Mouse (Mus musculus) liver, embryonic 13.5 days (tissue): ENCODE measurements at regions not wholly inside any gene's neighbourhood (a gene's known extent, or its start where the extent isn't known, plus 50 kb on each side); places are given as distances from the start of the nearest gene placed in this dataset.

Experiments
- ATAC-seq: fragments of 200-750 bp; cut with Nextera tagmentation; 2 replicates; pipeline ENCODE4 v1.8.0; 2017; ENCODE audit warnings: low read depth, mild to moderate bottlenecking, moderate number of reproducible peaks, moderate library complexity
- DNase-seq: peaks from one replicate; pipeline ENCODE4 v3.0.0; 2022
- H3K27ac ChIP-seq: fragments of 300-500 bp; sonication (generic); 2 replicates; pipeline ENCODE4 v1.5.1; 2015; ENCODE audit warnings: moderate library complexity, mild to moderate bottlenecking, inconsistent platforms
- H3K27me3 ChIP-seq: fragments of 300-500 bp; sonication (generic); 2 replicates; pipeline ENCODE4 v1.6.1; 2015; ENCODE audit warnings: mild to moderate bottlenecking, inconsistent platforms
- H3K36me3 ChIP-seq: fragments of 300-500 bp; sonication (generic); 2 replicates; pipeline ENCODE4 v1.6.1; 2015; ENCODE audit warnings: mild to moderate bottlenecking, inconsistent platforms
- H3K4me1 ChIP-seq: fragments of 300-500 bp; sonication (generic); replicated peaks from 2 replicates; pipeline ENCODE4 v1.6.1; 2015; ENCODE audit warnings: inconsistent platforms
- H3K4me2 ChIP-seq: fragments of 300-500 bp; sonication (generic); 2 replicates; pipeline ENCODE4 v1.6.1; 2015; ENCODE audit warnings: inconsistent platforms, mild to moderate bottlenecking, moderate library complexity
- H3K4me3 ChIP-seq: fragments of 300-500 bp; sonication (generic); replicated peaks from 2 replicates; pipeline ENCODE4 v1.5.1; 2015; ENCODE audit warnings: mild to moderate bottlenecking, inconsistent platforms
- H3K9ac ChIP-seq: fragments of 300-500 bp; sonication (generic); 2 replicates; pipeline ENCODE4 v1.6.1; 2015; ENCODE audit warnings: mild to moderate bottlenecking, inconsistent platforms
- H3K9me3 ChIP-seq: fragments of 300-500 bp; sonication (generic); replicated peaks from 2 replicates; pipeline ENCODE4 v1.6.1; 2016; ENCODE audit warnings: inconsistent platforms
- WGBS: fragments of 180-500 bp; shearing (Covaris S2); methylation state at CpG from one replicate; pipeline ENCODE4 v1.1.7; 2015; ENCODE audit not compliant: insufficient replicate concordance; 5-methylcytosine and 5-hydroxymethylcytosine counted together

DNA sequence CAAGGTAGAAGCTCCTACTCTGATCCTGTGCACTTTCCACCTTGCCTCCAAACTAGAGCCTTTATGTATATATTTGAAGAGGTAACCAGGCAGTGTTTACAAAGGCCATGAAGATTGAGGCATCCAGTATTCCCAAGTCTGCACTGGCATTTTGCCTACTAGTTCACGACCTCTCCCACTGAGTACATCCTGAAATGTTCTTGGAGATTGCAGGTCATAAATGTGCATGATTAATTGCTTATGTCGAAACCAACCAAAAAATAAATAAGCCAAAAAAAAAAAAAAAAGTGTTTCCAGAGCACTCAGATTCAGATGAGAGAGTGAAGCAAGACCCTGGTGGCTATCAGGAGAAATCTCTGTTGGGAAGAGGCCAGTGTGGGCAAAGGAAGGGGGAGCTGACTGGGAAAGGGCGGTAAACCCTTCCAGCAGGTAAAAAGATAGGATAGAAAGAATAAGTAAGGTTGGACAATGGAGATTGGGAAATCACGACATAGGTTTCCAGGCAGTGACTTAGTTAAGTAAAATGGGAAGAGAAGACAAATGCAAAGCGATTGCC, 133.6 kb upstream of the Nrip1 start:
- H3K9ac ChIP-seq: no peak overlapping the region
- no peak overlapping the region for H3K4me2 ChIP-seq
- ATAC-seq: no peak
- WGBS: 61% methylated on average over 5 of the region's 5 CpGs
- no peaks in the 10 kb centered on the region for H3K36me3 ChIP-seq
- H3K27me3 ChIP-seq: no peaks in the 10 kb centered on the region
- no peaks in the 10 kb centered on the region for H3K4me1 ChIP-seq
- H3K4me3 ChIP-seq: no peak overlapping the region
- DNase-seq: no peak
- no peak overlapping the region for H3K27ac ChIP-seq
- no peaks in the 10 kb centered on the region for H3K9me3 ChIP-seq

DNA sequence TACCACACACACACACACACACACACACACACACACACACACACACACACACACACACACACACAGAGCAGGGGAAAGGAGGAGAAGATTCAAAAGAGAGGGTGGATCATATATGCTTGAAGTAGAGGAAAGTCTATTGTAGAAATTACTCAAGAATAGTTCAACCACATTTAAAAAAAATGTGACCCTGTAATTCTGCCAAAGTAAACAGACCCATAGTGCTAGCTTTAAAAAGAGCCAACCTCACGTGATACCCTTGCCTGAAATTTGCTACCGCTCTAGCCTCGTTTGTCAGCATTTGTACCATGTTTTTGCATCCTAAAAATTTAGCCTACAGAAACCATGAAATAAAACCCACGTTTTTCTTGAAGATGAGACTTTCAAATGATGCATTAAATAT, 132.6 kb upstream of the Nrip1 start:
- H3K36me3 ChIP-seq: no peaks in the 10 kb centered on the region
- 56% methylated on average over 4 of the region's 4 CpGs for WGBS
- H3K4me2 ChIP-seq: no peak overlapping the region
- ATAC-seq (no peak), DNase-seq (no peak)
- no peak overlapping the region for H3K27ac ChIP-seq
- H3K4me1 ChIP-seq: no peaks in the 10 kb centered on the region
- no peaks in the 10 kb centered on the region for H3K9me3 ChIP-seq
- H3K4me3 ChIP-seq: no peak overlapping the region
- H3K9ac ChIP-seq: no peak overlapping the region
- H3K27me3 ChIP-seq: no peaks in the 10 kb centered on the region

DNA sequence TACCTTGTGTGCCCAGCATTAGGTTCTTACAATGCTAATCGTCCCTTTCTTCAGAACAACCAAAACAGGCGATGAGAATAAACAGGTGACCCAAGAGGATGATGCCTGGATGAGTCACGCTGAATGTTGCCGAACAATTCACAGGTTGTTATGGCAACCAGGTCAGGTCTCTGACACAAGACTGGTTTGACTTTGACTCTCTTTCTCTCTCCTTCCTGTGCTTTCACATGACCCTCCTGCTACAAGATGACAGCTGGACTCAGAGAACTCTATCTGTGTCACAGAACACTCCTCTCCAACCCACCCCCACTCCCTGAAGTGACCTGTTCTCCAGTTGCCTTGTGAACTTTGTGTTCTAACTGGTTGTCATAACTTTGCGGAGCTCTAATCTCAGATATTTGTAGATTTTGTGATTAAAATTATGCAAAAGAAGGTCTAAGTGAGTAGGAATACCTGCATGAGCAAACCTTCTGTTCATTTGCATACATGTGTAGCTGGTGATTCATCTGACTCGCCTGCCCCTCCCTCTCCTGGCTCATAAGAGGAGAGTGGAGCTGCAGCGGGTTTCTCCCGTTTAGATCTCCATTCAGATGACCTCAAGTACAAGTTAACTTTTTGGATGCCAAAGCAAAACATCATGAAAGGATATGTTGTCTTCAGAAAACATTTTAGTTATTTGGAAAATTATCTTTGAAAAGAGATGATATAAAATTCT, 126.2 kb upstream of the Nrip1 start:
- H3K9ac ChIP-seq: no peak overlapping the region
- H3K4me3 ChIP-seq: no peak overlapping the region
- H3K9me3 ChIP-seq: no peaks in the 10 kb centered on the region
- no peak overlapping the region for H3K27ac ChIP-seq
- no peak overlapping the region for H3K4me2 ChIP-seq
- H3K27me3 ChIP-seq: no peaks in the 10 kb centered on the region
- 62% methylated on average over 8 of the region's 8 CpGs for WGBS
- no peaks in the 10 kb centered on the region for H3K4me1 ChIP-seq
- no peak for ATAC-seq
- no peak for DNase-seq
- H3K36me3 ChIP-seq: no peaks in the 10 kb centered on the region

DNA sequence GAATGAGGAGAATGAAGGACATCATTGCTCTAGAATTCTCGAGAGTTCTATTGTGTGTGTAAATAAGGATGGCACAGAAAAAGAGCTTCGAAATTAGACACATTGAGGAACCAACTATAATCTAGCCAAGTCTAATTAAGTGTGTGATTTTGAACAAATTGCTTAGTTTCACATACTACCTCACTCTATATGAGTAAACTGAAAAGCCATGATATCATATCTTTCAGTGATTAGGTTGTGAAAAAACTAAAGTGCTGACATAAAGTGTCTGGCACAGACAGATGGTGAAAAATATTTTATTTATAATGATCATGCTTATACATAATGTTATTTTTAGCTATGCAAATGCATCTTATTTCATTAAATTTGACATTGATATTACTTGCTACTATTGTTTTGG, 124.6 kb upstream of the Nrip1 start:
- Histone ChIP-seq H3K27ac (no peak overlapping the region), H3K9me3 (no peaks in the 10 kb centered on the region), H3K4me2 (no peak overlapping the region), H3K36me3 (no peaks in the 10 kb centered on the region), H3K4me3 (no peak overlapping the region), H3K4me1 (no peaks in the 10 kb centered on the region), H3K27me3 (no peaks in the 10 kb centered on the region), H3K9ac (no peak overlapping the region)
- DNase-seq (no peak), ATAC-seq (no peak)
- WGBS: 49% methylated on average over 2 of the region's 2 CpGs

DNA sequence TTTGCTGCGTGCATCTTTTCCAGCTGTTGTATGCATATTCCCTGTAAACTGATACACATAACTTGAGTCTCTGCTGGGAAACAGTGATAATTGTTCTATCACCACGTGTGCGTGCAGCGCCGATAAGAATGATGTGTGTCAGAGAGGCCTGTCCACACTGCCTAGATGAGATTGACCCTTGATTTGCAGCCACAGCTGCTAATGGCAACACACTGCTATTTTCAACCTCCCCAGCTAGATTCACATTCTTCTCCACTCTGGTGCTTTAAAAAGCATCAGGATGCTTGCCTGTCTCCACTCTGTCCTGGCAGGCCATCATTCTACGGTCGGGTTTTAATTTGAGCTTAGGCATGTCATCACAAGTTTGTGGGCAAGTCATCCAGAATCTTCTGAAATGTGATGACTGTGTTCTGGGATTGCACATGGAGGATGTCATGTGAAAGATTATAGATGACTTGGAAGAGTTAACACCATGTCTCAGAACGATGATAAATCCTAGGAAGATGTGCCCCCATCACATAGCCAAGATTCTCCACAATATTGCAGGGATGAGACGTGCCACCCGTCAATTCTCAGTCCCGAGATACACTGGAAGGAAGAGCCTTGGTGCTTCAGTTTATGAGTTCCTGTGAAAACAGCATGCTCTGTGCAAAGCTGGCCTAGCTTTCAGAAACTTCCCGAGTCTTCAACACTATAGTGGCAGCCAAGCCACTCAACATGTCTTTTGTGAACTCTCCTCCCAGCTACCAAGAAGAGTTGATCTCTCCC, 123.6 kb upstream of the Nrip1 start:
- H3K4me2 ChIP-seq: no peak overlapping the region
- H3K4me3 ChIP-seq: no peak overlapping the region
- DNase-seq (no peak), ATAC-seq (no peak)
- H3K4me1 ChIP-seq: no peaks in the 10 kb centered on the region
- WGBS: 76% methylated on average over 12 of the region's 12 CpGs
- no peak overlapping the region for H3K9ac ChIP-seq
- H3K27ac ChIP-seq: no peak overlapping the region
- no peaks in the 10 kb centered on the region for H3K27me3 ChIP-seq
- H3K9me3 ChIP-seq: no peaks in the 10 kb centered on the region
- no peaks in the 10 kb centered on the region for H3K36me3 ChIP-seq

DNA sequence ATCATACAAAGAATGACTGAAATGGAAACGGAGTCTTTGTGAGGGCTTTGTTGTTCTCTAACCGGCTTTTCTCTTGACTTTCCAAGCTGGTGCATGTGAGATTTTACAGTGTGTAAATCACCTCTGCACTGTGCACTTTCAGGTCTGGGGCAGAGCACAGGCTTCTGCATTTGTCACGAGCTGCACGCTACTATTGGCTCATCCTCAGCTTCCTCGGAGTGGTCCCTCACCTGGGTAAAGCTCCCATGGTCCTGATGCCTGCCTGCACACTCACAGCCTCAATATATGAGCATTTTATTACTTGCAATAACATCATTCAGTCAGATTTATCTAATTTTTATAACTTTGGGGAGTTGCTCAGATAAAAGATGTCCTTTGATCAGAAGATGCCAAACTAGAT, 109.8 kb upstream of the Nrip1 start:
- Histone ChIP-seq H3K9ac (no peak overlapping the region), H3K4me1 (no peaks in the 10 kb centered on the region), H3K36me3 (no peaks in the 10 kb centered on the region), H3K4me3 (no peak overlapping the region), H3K9me3 (no peaks in the 10 kb centered on the region), H3K4me2 (no peak overlapping the region), H3K27ac (no peak overlapping the region), H3K27me3 (no peaks in the 10 kb centered on the region)
- WGBS: 68% methylated on average over 5 of the region's 5 CpGs
- no peak for ATAC-seq
- no peak for DNase-seq

DNA sequence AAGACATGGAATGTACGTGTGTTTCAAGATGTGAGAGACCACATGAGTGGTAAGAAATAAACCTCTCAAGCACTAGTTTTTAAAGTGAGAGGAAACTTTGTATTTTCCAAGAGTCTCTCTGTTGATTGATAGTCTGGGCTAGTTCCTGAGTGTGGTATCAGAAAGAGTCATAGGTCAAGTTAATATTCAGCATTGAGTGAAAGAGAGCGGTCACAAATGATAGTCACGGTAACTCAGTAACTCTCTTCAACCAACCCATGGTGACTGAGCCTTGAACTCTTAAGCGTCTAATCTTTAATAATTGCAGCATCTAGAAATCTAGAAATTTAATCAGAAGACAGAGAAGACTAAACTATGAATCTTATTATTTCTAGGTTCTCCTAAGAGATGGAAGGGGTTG, 108.3 kb upstream of the Nrip1 start:
- H3K9ac ChIP-seq: no peak overlapping the region
- WGBS: 79% methylated on average over 4 of the region's 4 CpGs
- no peaks in the 10 kb centered on the region for H3K27me3 ChIP-seq
- no peak for DNase-seq
- no peak overlapping the region for H3K4me3 ChIP-seq
- no peaks in the 10 kb centered on the region for H3K4me1 ChIP-seq
- no peak overlapping the region for H3K27ac ChIP-seq
- H3K4me2 ChIP-seq: no peak overlapping the region
- no peak for ATAC-seq
- H3K9me3 ChIP-seq: no peaks in the 10 kb centered on the region
- H3K36me3 ChIP-seq: no peaks in the 10 kb centered on the region

DNA sequence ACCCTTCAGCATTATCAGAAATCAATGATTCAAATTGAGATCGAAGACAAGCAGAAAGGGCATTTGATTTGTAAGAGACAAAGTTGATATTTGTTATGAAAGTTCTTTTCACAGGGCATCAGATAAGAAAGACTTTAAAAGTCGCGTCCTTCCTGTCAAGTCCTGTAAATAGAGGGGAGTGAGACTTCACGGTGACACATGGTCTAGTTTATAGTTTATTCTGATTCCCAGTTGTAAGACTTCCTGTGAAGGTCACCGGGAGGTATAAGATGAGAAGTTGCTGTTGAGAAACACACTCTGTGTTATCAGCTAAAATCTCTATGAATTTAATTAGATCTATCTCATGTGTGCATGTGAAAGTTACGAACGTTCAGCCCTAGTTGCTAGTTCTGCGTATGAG, 103.8 kb upstream of the Nrip1 start:
- Histone ChIP-seq H3K27ac (no peak overlapping the region), H3K9ac (no peak overlapping the region), H3K4me1 (no peaks in the 10 kb centered on the region), H3K4me2 (no peak overlapping the region), H3K36me3 (no peaks in the 10 kb centered on the region), H3K27me3 (no peaks in the 10 kb centered on the region), H3K4me3 (no peak overlapping the region), H3K9me3 (no peaks in the 10 kb centered on the region)
- DNase-seq (no peak), ATAC-seq (no peak)
- WGBS: 57% methylated on average over 8 of the region's 8 CpGs

DNA sequence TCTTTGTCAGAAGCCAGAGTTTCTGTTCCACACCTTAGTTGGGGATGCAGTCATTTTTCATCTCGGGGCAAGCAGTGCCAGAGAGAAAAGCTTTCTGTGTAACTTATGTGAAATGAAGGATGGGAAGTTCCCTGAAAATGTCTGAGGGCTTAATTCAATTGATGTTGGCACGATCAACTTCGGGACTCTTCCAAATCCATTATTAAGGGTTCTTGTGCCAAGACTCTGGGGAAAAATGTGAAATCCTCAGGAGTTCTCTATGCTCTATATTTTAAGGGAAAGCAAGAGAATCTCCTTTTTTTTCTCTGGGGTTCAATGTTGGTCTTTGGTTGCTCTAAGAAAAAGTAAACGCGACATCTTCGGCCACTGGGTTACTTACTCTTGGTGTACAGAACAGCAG, 100.9 kb upstream of the Nrip1 start:
- Histone ChIP-seq H3K9me3 (no peaks in the 10 kb centered on the region), H3K27me3 (no peaks in the 10 kb centered on the region), H3K4me3 (no peak overlapping the region), H3K36me3 (no peaks in the 10 kb centered on the region), H3K27ac (no peak overlapping the region), H3K9ac (no peak overlapping the region), H3K4me1 (no peaks in the 10 kb centered on the region), H3K4me2 (no peak overlapping the region)
- ATAC-seq: no peak
- no peak for DNase-seq
- WGBS: 76% methylated on average over 6 of the region's 6 CpGs

DNA sequence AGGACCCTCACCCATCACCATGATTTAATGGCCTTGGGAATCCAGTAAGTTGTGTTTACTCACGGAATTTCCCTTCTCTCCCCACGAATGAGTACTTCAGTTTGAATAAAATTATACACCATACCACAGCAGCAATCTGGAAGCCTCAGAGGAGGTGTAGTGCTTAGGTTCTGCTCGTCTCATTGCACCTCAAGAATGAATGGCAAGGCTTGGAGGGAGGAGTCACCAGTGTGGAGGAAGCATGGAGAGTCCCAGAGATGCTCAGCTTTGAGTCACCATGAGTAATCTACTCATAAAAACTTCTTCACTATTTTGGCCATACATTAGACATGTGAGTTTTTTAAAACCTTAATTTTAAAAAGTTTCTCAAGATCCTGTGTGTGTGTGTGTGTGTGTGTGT, 98.8 kb upstream of the Nrip1 start:
- no peak for DNase-seq
- Histone ChIP-seq H3K27me3 (no peaks in the 10 kb centered on the region), H3K4me2 (no peak overlapping the region), H3K36me3 (no peaks in the 10 kb centered on the region), H3K4me1 (no peaks in the 10 kb centered on the region), H3K27ac (no peak overlapping the region), H3K9me3 (no peaks in the 10 kb centered on the region), H3K4me3 (no peak overlapping the region), H3K9ac (no peak overlapping the region)
- WGBS: 43% methylated on average over 3 of the region's 3 CpGs
- no peak for ATAC-seq

DNA sequence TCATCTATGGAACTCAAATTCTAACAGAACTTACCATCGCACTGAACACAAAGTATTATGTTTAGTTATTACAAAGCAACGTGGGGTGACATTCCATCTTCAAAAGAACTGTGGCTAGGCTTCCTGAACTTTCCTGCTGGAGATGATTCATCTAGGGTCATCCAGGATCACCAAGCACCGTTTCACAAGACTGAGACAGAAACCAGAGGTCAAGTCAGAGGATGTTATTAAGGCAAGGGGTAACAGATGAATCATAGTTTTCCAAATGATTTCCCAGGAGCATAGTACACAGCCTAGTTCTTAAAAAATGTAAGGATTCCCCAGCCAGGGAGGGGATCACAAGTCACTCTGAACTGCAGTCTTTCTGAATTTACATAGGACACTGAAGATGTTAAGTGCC, 97.5 kb upstream of the Nrip1 start:
- no peaks in the 10 kb centered on the region for H3K36me3 ChIP-seq
- WGBS: 54% methylated on average over 3 of the region's 3 CpGs
- no peaks in the 10 kb centered on the region for H3K9me3 ChIP-seq
- H3K27ac ChIP-seq: no peak overlapping the region
- no peaks in the 10 kb centered on the region for H3K27me3 ChIP-seq
- no peak overlapping the region for H3K4me2 ChIP-seq
- no peak for DNase-seq
- no peak overlapping the region for H3K9ac ChIP-seq
- no peak for ATAC-seq
- no peaks in the 10 kb centered on the region for H3K4me1 ChIP-seq
- no peak overlapping the region for H3K4me3 ChIP-seq

DNA sequence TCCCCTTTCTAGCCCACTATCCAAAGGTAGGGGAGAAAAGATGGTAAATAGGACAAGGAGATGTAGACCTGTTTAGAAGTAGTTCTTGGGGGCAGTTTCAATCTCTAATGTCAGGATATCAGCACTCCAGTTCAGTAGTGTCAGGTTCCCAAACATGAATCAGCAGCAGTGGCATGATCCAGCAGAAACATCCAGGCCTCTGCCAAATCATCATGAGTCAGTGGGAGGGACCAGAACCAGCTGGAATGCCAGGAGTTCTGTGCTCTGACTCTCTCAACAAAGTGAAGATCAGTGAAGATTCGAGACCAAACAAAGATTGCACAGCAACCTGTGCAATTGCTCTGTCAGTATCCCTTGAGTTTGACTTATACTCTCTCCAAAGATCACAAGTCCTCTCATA, 85.9 kb upstream of the Nrip1 start:
- peak; percentile 36 for ATAC-seq
- H3K27me3 ChIP-seq: no peaks in the 10 kb centered on the region
- DNase-seq: peak; percentile 8
- no peaks in the 10 kb centered on the region for H3K9me3 ChIP-seq
- H3K27ac ChIP-seq: peak overlapping the region; percentile 68; the same call in 1 of the 2 replicates
- 53% methylated on average over 1 of the region's 1 CpGs for WGBS
- no peak overlapping the region for H3K4me2 ChIP-seq
- H3K36me3 ChIP-seq: no peaks in the 10 kb centered on the region
- no peak overlapping the region for H3K4me3 ChIP-seq
- H3K4me1 ChIP-seq: peaks cover 52% of the 10 kb centered on the region
- no peak overlapping the region for H3K9ac ChIP-seq
